Mouse (Mus musculus): ENCODE data around the gene Ier5. TPM values are rescaled to one million over a fixed set of nuclear protein-coding genes. Genes with fewer than 3 reads are reported as not detected.
A peak's percentile ranks its signal among the peaks of the same experiment; 100 is the strongest.

Ier5 gene
- total and polyA plus RNA-seq, 3 experiments = 47.7 to 59.3 (median 58.8) TPM

GRCm38 (mm10) chr1:155126716-155127115 lies 27.3 kb upstream of the Ier5 start:
- H3K9ac ChIP-seq (ENCODE audit: insufficient read depth, low read depth) = no peak overlapping the region
- H3K4me1 ChIP-seq (ENCODE audit: control insufficient read depth in 1 of 2, insufficient read depth in 2 of 2) = peaks cover 5 to 19% of the 10 kb centered on the region in 2 experiments
- H3K27me3 ChIP-seq (replicated peaks) = no peaks in the 10 kb centered on the region
- peaks cover 5 to 20% of the 10 kb centered on the region in 2 experiments for H3K36me3 ChIP-seq (replicated peaks in 1 of 2; ENCODE audit: control insufficient read depth in 1 of 2, insufficient read depth in 1 of 2, low read length in 1 of 2)
- no peak for DNase-seq (ENCODE audit: extremely low read depth)
- no peak overlapping the region for H3K4me2 ChIP-seq (ENCODE audit: insufficient read depth, low read depth, poor library complexity, severe bottlenecking)
- H3K79me2 ChIP-seq (replicated peaks; ENCODE audit: control insufficient read depth, extremely low read depth, insufficient read depth, poor library complexity, severe bottlenecking) = no peaks in the 10 kb centered on the region
- no peak overlapping the region for H3K27ac ChIP-seq (ENCODE audit: insufficient read depth, low read depth)
- peaks cover 5% of the 10 kb centered on the region for H3K9me3 ChIP-seq (replicated peaks; ENCODE audit: low read length)
- TF ChIP-seq ZKSCAN1 (IDR thresholded peaks at IDR 0.05; ENCODE audit: borderline replicate concordance, low read depth, low read length) = no peak
- TF ChIP-seq ZC3H11A (IDR thresholded peaks at IDR 0.05; ENCODE audit: low read depth, low read length) = no peak
- no peak for TF ChIP-seq ETS1 (conservative IDR thresholded peaks at IDR 0.05; ENCODE audit: low read depth, low read length)
- TF ChIP-seq UBTF (IDR thresholded peaks at IDR 0.05; ENCODE audit: low read depth, low read length) = no peak
- dilution Hi-C loops (cut with MboI; ENCODE audit: extremely low pct_ligation_motif_present, extremely low pct_unique_long_range_greater_than_20kb, low sequenced_read_pairs) (no loop called here), in situ Hi-C loops (cut with MboI; ENCODE audit: low pct_ligation_motif_present, low pct_unique_long_range_greater_than_20kb, low sequenced_read_pairs) (no loop called here)
- H3K4me3 ChIP-seq (replicated peaks in 1 of 3; ENCODE audit: low read depth in 2 of 3, low read length in 2 of 3, poor library complexity in 1 of 3) = no peak overlapping the region

DNA sequence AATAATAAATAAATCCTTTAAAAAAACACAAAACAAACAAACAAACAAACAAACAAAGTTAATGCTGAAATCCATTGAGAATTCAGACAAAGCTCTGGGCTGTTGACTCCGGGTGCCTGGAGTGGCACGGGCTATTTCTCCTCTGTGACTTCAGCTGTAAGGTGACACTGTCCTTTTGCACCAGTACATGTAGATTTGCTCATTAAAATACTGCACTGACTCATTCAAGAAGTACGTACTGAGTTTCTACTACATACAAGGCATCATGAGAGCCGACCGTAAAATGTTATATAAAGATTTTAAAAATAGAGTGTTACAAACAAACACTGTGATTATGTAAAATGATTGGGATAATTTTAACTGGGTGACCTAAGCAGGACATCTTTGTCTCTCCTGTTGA lies 25.0 kb upstream of the Ier5 start:
- Histone ChIP-seq H3K4me2 (ENCODE audit: insufficient read depth, low read depth, poor library complexity, severe bottlenecking) (no peak overlapping the region), H3K9ac (ENCODE audit: insufficient read depth, low read depth) (no peak overlapping the region), H3K9me3 (replicated peaks; ENCODE audit: low read length) (no peaks in the 10 kb centered on the region), H3K36me3 (replicated peaks in 1 of 2; ENCODE audit: control insufficient read depth in 1 of 2, insufficient read depth in 1 of 2, low read length in 1 of 2) (peaks cover 0 to 12% of the 10 kb centered on the region in 2 experiments), H3K4me3 (replicated peaks in 1 of 3; ENCODE audit: low read depth in 2 of 3, low read length in 2 of 3, poor library complexity in 1 of 3) (no peak overlapping the region), H3K27me3 (replicated peaks) (no peaks in the 10 kb centered on the region), H3K79me2 (replicated peaks; ENCODE audit: control insufficient read depth, extremely low read depth, insufficient read depth, poor library complexity, severe bottlenecking) (no peaks in the 10 kb centered on the region), H3K27ac (ENCODE audit: insufficient read depth, low read depth) (no peak overlapping the region), H3K4me1 (ENCODE audit: control insufficient read depth in 1 of 2, insufficient read depth in 2 of 2) (peaks cover 12 to 30% of the 10 kb centered on the region in 2 experiments)
- DNase-seq (ENCODE audit: extremely low read depth) = no peak
- dilution Hi-C loops (cut with MboI; ENCODE audit: extremely low pct_ligation_motif_present, extremely low pct_unique_long_range_greater_than_20kb, low sequenced_read_pairs) = no loop called here
- in situ Hi-C loops (cut with MboI; ENCODE audit: low pct_ligation_motif_present, low pct_unique_long_range_greater_than_20kb, low sequenced_read_pairs) = no loop called here
- TF ChIP-seq JUN (IDR thresholded peaks at IDR 0.05; ENCODE audit: insufficient read depth, low read depth, low read length) (peak; percentile 31), BHLHE40 (IDR thresholded peaks at IDR 0.05; ENCODE audit: low read depth, low read length) (peak; percentile 40; the same call in 1 of the 2 replicates), IRF4 (IDR thresholded peaks at IDR 0.05; ENCODE audit: low read depth, low read length) (peak; percentile 62), TCF12 (IDR thresholded peaks at IDR 0.05; ENCODE audit: low read depth, low read length) (no peak), EP300 (IDR thresholded peaks at IDR 0.05; ENCODE audit: low read length) (0 out of 2 replicates have a peak, but pooled peaks have one; percentile 11), JUND (conservative IDR thresholded peaks at IDR 0.05; ENCODE audit: low read depth, low read length) (peak; percentile 28; the same call in 1 of the 2 replicates)

DNA sequence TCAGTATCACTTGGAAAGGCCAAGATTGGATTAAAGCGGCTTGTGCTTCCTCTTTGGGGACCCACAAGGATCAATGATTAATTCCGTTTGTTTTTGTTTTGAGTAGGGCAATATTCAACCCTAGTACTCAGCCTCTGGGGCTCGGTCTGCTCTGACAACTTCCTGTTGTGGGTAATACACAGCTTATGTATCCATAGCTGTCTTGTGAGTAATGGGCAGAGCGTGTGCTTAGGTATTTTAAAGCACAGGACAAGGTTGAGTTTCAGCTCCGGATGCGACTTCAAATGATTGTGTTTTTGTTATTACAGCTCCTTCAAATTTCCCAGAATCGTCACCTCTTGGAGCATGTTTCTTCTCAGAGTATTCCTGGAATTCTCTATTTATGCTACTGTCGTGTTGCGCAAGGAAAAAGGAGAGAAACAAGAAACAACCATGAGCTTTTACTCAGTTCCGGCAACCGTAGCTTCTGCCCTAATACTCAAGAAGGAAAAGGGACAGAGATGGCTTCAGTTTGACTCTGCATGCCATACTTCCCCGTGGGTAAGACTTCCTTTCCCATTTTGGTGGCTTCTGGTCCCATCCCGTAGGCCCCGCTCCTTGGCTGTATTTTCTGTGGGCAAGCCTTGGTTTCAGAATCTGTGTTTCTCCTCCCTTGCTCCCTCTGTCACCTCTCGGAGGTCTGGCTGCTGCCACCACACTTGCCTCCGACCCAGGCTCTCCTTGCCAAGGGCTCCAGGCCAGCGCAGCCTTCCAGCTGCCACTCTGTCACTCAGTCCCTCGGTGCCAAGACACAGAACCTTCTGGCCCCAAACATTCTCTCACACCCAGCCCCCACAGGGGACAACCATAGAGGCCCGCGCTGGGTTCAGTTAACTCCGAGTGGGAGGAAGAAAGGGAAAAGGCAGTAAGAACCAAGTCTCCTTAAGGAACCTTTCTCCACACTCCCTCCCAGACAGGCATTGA lies 22.8 kb upstream of the Ier5 start:
- in situ Hi-C loops (cut with MboI; ENCODE audit: low pct_ligation_motif_present, low pct_unique_long_range_greater_than_20kb, low sequenced_read_pairs) (no loop called here), dilution Hi-C loops (cut with MboI; ENCODE audit: extremely low pct_ligation_motif_present, extremely low pct_unique_long_range_greater_than_20kb, low sequenced_read_pairs) (no loop called here)
- no peak overlapping the region for H3K9ac ChIP-seq (ENCODE audit: insufficient read depth, low read depth)
- no peak overlapping the region for H3K4me2 ChIP-seq (ENCODE audit: insufficient read depth, low read depth, poor library complexity, severe bottlenecking)
- H3K4me3 ChIP-seq (replicated peaks in 1 of 3; ENCODE audit: low read depth in 2 of 3, low read length in 2 of 3, poor library complexity in 1 of 3) = no peak overlapping the region
- no peaks in the 10 kb centered on the region for H3K36me3 ChIP-seq (replicated peaks in 1 of 2; ENCODE audit: control insufficient read depth in 1 of 2, insufficient read depth in 1 of 2, low read length in 1 of 2)
- TF ChIP-seq GABPA (IDR thresholded peaks at IDR 0.05; ENCODE audit: insufficient replicate concordance, low read depth, low read length) (no peak), JUND (conservative IDR thresholded peaks at IDR 0.05; ENCODE audit: low read depth, low read length) (no peak), MEF2A (IDR thresholded peaks at IDR 0.05; ENCODE audit: borderline replicate concordance, low read depth, low read length) (no peak), USF2 (conservative IDR thresholded peaks at IDR 0.05; ENCODE audit: low read depth, low read length) (no peak), CTCF (conservative IDR thresholded peaks at IDR 0.05 in 1 of 2, IDR thresholded peaks at IDR 0.05 in 1 of 2; ENCODE audit: low read depth in 2 of 2, low read length in 2 of 2) (no peak), ZMIZ1 (IDR thresholded peaks at IDR 0.05; ENCODE audit: low read depth, low read length) (no peak), ZNF384 (IDR thresholded peaks at IDR 0.05; ENCODE audit: low read depth, low read length) (no peak), ELF1 (IDR thresholded peaks at IDR 0.05; ENCODE audit: low read depth, low read length) (no peak), KAT2A (IDR thresholded peaks at IDR 0.05; ENCODE audit: insufficient replicate concordance, low read length) (no peak), ZKSCAN1 (IDR thresholded peaks at IDR 0.05; ENCODE audit: borderline replicate concordance, low read depth, low read length) (no peak), SIN3A (IDR thresholded peaks at IDR 0.05; ENCODE audit: low read length) (no peak), TCF12 (IDR thresholded peaks at IDR 0.05; ENCODE audit: low read depth, low read length) (no peak), POLR2AphosphoS2 (IDR thresholded peaks at IDR 0.05; ENCODE audit: low read depth, low read length) (no peak), SMC3 (IDR thresholded peaks at IDR 0.05; ENCODE audit: low read depth, low read length) (no peak)
- no peaks in the 10 kb centered on the region for H3K79me2 ChIP-seq (replicated peaks; ENCODE audit: control insufficient read depth, extremely low read depth, insufficient read depth, poor library complexity, severe bottlenecking)
- H3K27ac ChIP-seq (ENCODE audit: insufficient read depth, low read depth) = no peak overlapping the region
- no peaks in the 10 kb centered on the region for H3K27me3 ChIP-seq (replicated peaks)
- no peaks in the 10 kb centered on the region for H3K9me3 ChIP-seq (replicated peaks; ENCODE audit: low read length)
- peaks cover 12 to 34% of the 10 kb centered on the region in 2 experiments for H3K4me1 ChIP-seq (ENCODE audit: control insufficient read depth in 1 of 2, insufficient read depth in 2 of 2)
- no peak for DNase-seq (ENCODE audit: extremely low read depth)
